Mouse (Mus musculus): ENCODE data around the gene Fam129a.
"Not testable (repeated sequence)": the region's sequence is repeated elsewhere in the genome, so short reads cannot be mapped to it uniquely, and the experiment has no call there.

Fam129a gene

GRCm38 (mm10) chr1:151737146-151737545 is 166.2 kb downstream of the Fam129a start:
- no peak for DNase-seq (ENCODE audit: low spot score in 2 of 2)

GRCm38 (mm10) chr1:151741199-151741621 is 170.2 kb downstream of the Fam129a start:
- no peak for DNase-seq (ENCODE audit: low spot score in 2 of 2)

GRCm38 (mm10) chr1:151749894-151750293 is 178.9 kb downstream of the Fam129a start:
- not testable (repeated sequence) for DNase-seq (ENCODE audit: low spot score in 2 of 2)

GRCm38 (mm10) chr1:151752946-151753345 is 182.0 kb downstream of the Fam129a start:
- no peak for DNase-seq (ENCODE audit: low spot score in 2 of 2)

GRCm38 (mm10) chr1:151753374-151753929 is 182.5 kb downstream of the Fam129a start:
- DNase-seq (ENCODE audit: low spot score in 2 of 2): no peak

- DNase-seq (ENCODE audit: low spot score in 2 of 2): no peak
These were observed 183.1 kb downstream of the Fam129a start for GRCm38 (mm10) chr1:151754028-151754489.

GRCm38 (mm10) chr1:151754881-151755659 is 184.1 kb downstream of the Fam129a start, which contains the start of gene Edem3:
Gene Edem3 (plus strand): TSS chr1:151755371.
- peak; percentile 89 to 94 for DNase-seq (ENCODE audit: low spot score in 2 of 2)

- no peak for DNase-seq (ENCODE audit: low spot score in 2 of 2)
These were observed 184.9 kb downstream of the Fam129a start for GRCm38 (mm10) chr1:151755660-151756424.

GRCm38 (mm10) chr1:151756425-151756728 is 185.4 kb downstream of the Fam129a start:
- DNase-seq (ENCODE audit: low spot score in 2 of 2): no peak

GRCm38 (mm10) chr1:151758301-151758700 is 187.3 kb downstream of the Fam129a start:
- no peak for DNase-seq (ENCODE audit: low spot score in 2 of 2)

- no peak for DNase-seq (ENCODE audit: low spot score in 2 of 2)
These were observed 188.0 kb downstream of the Fam129a start for GRCm38 (mm10) chr1:151758991-151759390.

- no peak for DNase-seq (ENCODE audit: low spot score in 2 of 2)
These were observed 193.2 kb downstream of the Fam129a start for GRCm38 (mm10) chr1:151764236-151764635.

GRCm38 (mm10) chr1:151766166-151766565 is 195.2 kb downstream of the Fam129a start:
- no peak for DNase-seq (ENCODE audit: low spot score in 2 of 2)

GRCm38 (mm10) chr1:151766976-151767654 is 196.1 kb downstream of the Fam129a start:
- no peak for DNase-seq (ENCODE audit: low spot score in 2 of 2)

- no peak for DNase-seq (ENCODE audit: low spot score in 2 of 2)
These were observed 198.4 kb downstream of the Fam129a start for GRCm38 (mm10) chr1:151769200-151769913.

All from spleen, postnatal 14 days (tissue).